Mouse (Mus musculus): ENCODE measurements at regions not wholly inside any gene's neighbourhood (a gene's known extent, or its start where the extent isn't known, plus 50 kb on each side); places are given as distances from the start of the nearest gene placed in this dataset.

GRCm38 (mm10) chr13:112039422-112040145 is 230.8 kb upstream of the Map3k1 start:
- Histone ChIP-seq H3K4me1 (ENCODE audit: control insufficient read depth, insufficient read depth, low read length) (peaks cover 2% of the 10 kb centered on the region), H3K4me3 (replicated peaks; ENCODE audit: control insufficient read depth, low read depth, low read length) (no peak overlapping the region), H3K27ac (ENCODE audit: control insufficient read depth, insufficient read depth, low read depth, low read length, poor library complexity) (no peak overlapping the region)
- WGBS = 85% methylated on average over 7 of the region's 7 CpGs
- TF ChIP-seq POLR2A (IDR thresholded peaks at IDR 0.05; ENCODE audit: borderline replicate concordance, control insufficient read depth, low read depth, low read length) (no peak), CTCF (IDR thresholded peaks at IDR 0.05; ENCODE audit: control insufficient read depth, insufficient read depth, low read length) (no peak)

- TF ChIP-seq CTCF (IDR thresholded peaks at IDR 0.05; ENCODE audit: control insufficient read depth, insufficient read depth, low read length) (no peak), POLR2A (IDR thresholded peaks at IDR 0.05; ENCODE audit: borderline replicate concordance, control insufficient read depth, low read depth, low read length) (no peak)
- peak overlapping the region; percentile 80 for H3K27ac ChIP-seq (ENCODE audit: control insufficient read depth, insufficient read depth, low read depth, low read length, poor library complexity)
- H3K4me3 ChIP-seq (replicated peaks; ENCODE audit: control insufficient read depth, low read depth, low read length) = no peak overlapping the region
- WGBS = 88% methylated on average over 13 of the region's 13 CpGs
- peaks cover 9% of the 10 kb centered on the region for H3K4me1 ChIP-seq (ENCODE audit: control insufficient read depth, insufficient read depth, low read length)
Observed at GRCm38 (mm10) chr13:112043524-112044246, 234.9 kb upstream of the Map3k1 start.

GRCm38 (mm10) chr13:112044372-112044771 is 235.6 kb upstream of the Map3k1 start:
- H3K27ac ChIP-seq (ENCODE audit: control insufficient read depth, insufficient read depth, low read depth, low read length, poor library complexity) = no peak overlapping the region
- no peak for TF ChIP-seq POLR2A (IDR thresholded peaks at IDR 0.05; ENCODE audit: borderline replicate concordance, control insufficient read depth, low read depth, low read length)
- no peak for TF ChIP-seq CTCF (IDR thresholded peaks at IDR 0.05; ENCODE audit: control insufficient read depth, insufficient read depth, low read length)
- peaks cover 9% of the 10 kb centered on the region for H3K4me1 ChIP-seq (ENCODE audit: control insufficient read depth, insufficient read depth, low read length)
- 62% methylated on average over 5 of the region's 5 CpGs for WGBS
- no peak overlapping the region for H3K4me3 ChIP-seq (replicated peaks; ENCODE audit: control insufficient read depth, low read depth, low read length)

- 81% methylated on average over 15 of the region's 15 CpGs for WGBS
- Histone ChIP-seq H3K4me3 (replicated peaks; ENCODE audit: control insufficient read depth, low read depth, low read length) (peak overlapping the region; percentile 37), H3K27ac (ENCODE audit: control insufficient read depth, insufficient read depth, low read depth, low read length, poor library complexity) (peak overlapping the region; percentile 84), H3K4me1 (ENCODE audit: control insufficient read depth, insufficient read depth, low read length) (peaks cover 9% of the 10 kb centered on the region)
- TF ChIP-seq CTCF (IDR thresholded peaks at IDR 0.05; ENCODE audit: control insufficient read depth, insufficient read depth, low read length) = no peak
- TF ChIP-seq POLR2A (IDR thresholded peaks at IDR 0.05; ENCODE audit: borderline replicate concordance, control insufficient read depth, low read depth, low read length) = no peak
Observed at GRCm38 (mm10) chr13:112046247-112047211, 237.7 kb upstream of the Map3k1 start.

- no peak overlapping the region for H3K4me3 ChIP-seq (replicated peaks; ENCODE audit: control insufficient read depth, low read depth, low read length)
- TF ChIP-seq CTCF (IDR thresholded peaks at IDR 0.05; ENCODE audit: control insufficient read depth, insufficient read depth, low read length) (no peak), POLR2A (IDR thresholded peaks at IDR 0.05; ENCODE audit: borderline replicate concordance, control insufficient read depth, low read depth, low read length) (no peak)
- H3K27ac ChIP-seq (ENCODE audit: control insufficient read depth, insufficient read depth, low read depth, low read length, poor library complexity) = no peak overlapping the region
- H3K4me1 ChIP-seq (ENCODE audit: control insufficient read depth, insufficient read depth, low read length) = peaks cover 9% of the 10 kb centered on the region
- 63% methylated on average over 3 of the region's 3 CpGs for WGBS
Observed at GRCm38 (mm10) chr13:112047408-112047807, 238.6 kb upstream of the Map3k1 start.

- Histone ChIP-seq H3K4me3 (replicated peaks; ENCODE audit: control insufficient read depth, low read depth, low read length) (no peak overlapping the region), H3K27ac (ENCODE audit: control insufficient read depth, insufficient read depth, low read depth, low read length, poor library complexity) (no peak overlapping the region), H3K4me1 (ENCODE audit: control insufficient read depth, insufficient read depth, low read length) (peaks cover 9% of the 10 kb centered on the region)
- WGBS = 89% methylated on average over 13 of the region's 13 CpGs
- TF ChIP-seq CTCF (IDR thresholded peaks at IDR 0.05; ENCODE audit: control insufficient read depth, insufficient read depth, low read length) (no peak), POLR2A (IDR thresholded peaks at IDR 0.05; ENCODE audit: borderline replicate concordance, control insufficient read depth, low read depth, low read length) (no peak)
Observed at GRCm38 (mm10) chr13:112047874-112048273, 239.1 kb upstream of the Map3k1 start.

- no peak overlapping the region for H3K27ac ChIP-seq (ENCODE audit: control insufficient read depth, insufficient read depth, low read depth, low read length, poor library complexity)
- WGBS = 90% methylated on average over 6 of the region's 6 CpGs
Observed at GRCm38 (mm10) chr13:112048327-112048726, 239.5 kb upstream of the Map3k1 start.

More at GRCm38 (mm10) chr13:112048327-112048726, 239.5 kb upstream of the Map3k1 start:
- Histone ChIP-seq H3K4me1 (ENCODE audit: control insufficient read depth, insufficient read depth, low read length) (peaks cover 9% of the 10 kb centered on the region), H3K4me3 (replicated peaks; ENCODE audit: control insufficient read depth, low read depth, low read length) (no peak overlapping the region)
- TF ChIP-seq CTCF (IDR thresholded peaks at IDR 0.05; ENCODE audit: control insufficient read depth, insufficient read depth, low read length) (no peak), POLR2A (IDR thresholded peaks at IDR 0.05; ENCODE audit: borderline replicate concordance, control insufficient read depth, low read depth, low read length) (no peak)
